Mouse (Mus musculus) hindbrain, embryonic 14.5 days (tissue): ENCODE measurements around the gene Atp11a. TPM values are rescaled to one million over a fixed set of nuclear protein-coding genes. Genes with fewer than 3 reads are reported as not detected.

Experiments
- ATAC-seq: fragments of 200-750 bp; cut with Nextera tagmentation; 2 replicates; pipeline ENCODE4 v1.8.0; 2017; ENCODE audit warnings: moderate number of reproducible peaks, mild to moderate bottlenecking, moderate TSS enrichment, moderate library complexity; ENCODE audit not compliant: low FRiP score
- DNase-seq: peaks from one replicate; pipeline ENCODE4 v3.0.0-alpha.2; 2015; ENCODE audit warnings: low spot score
- H3K27ac ChIP-seq: fragments of 300-500 bp; sonication (generic); 2 replicates; pipeline ENCODE4 v1.5.1; 2014; ENCODE audit warnings: mild to moderate bottlenecking, moderate library complexity
- H3K27me3 ChIP-seq: fragments of 300-500 bp; sonication (generic); 2 replicates; pipeline ENCODE4 v1.6.1; 2014; ENCODE audit warnings: mild to moderate bottlenecking, low read length, mixed read lengths; ENCODE audit not compliant: control insufficient read depth, insufficient read depth
- H3K36me3 ChIP-seq: fragments of 300-500 bp; sonication (generic); replicated peaks from 2 replicates; pipeline ENCODE4 v1.6.1; 2014; ENCODE audit not compliant: control insufficient read depth, insufficient read depth
- H3K4me1 ChIP-seq: fragments of 300-500 bp; sonication (generic); replicated peaks from 2 replicates; pipeline ENCODE4 v1.6.1; 2014; ENCODE audit warnings: antibody characterized with exemption, low read length, mixed read lengths; ENCODE audit not compliant: control insufficient read depth, insufficient read depth
- H3K4me2 ChIP-seq: fragments of 300-500 bp; sonication (generic); replicated peaks from 2 replicates; pipeline ENCODE4 v1.6.1; 2014; ENCODE audit warnings: mild to moderate bottlenecking, moderate library complexity
- H3K4me3 ChIP-seq: fragments of 300-500 bp; sonication (generic); replicated peaks from 2 replicates; pipeline ENCODE4 v1.5.1; 2014; ENCODE audit warnings: mild to moderate bottlenecking, low read length
- H3K9ac ChIP-seq: fragments of 300-500 bp; sonication (generic); 2 replicates; pipeline ENCODE4 v1.6.1; 2014
- H3K9me3 ChIP-seq: fragments of 300-500 bp; sonication (generic); 2 replicates; pipeline ENCODE4 v1.6.1; 2016; ENCODE audit warnings: low read length; ENCODE audit not compliant: control insufficient read depth
- WGBS: fragments of 180-500 bp; shearing (Covaris S2); extraction: QIAGEN DNeasy Blood & Tissue Kit; methylation state at CpG from one replicate; pipeline ENCODE4 v1.1.7; 2014; 5-methylcytosine and 5-hydroxymethylcytosine counted together
- polyA plus RNA-seq: library from polyadenylated mRNA; unstranded; fragments of >200 nt; fragmentation: Nextera tagmentation; extraction: Ambion mirVana; gene quantifications from 2 replicates; pipeline ENCODE4 v1.2.1, GENCODE M21; 2014

Atp11a gene
- polyA plus RNA-seq, 1 experiment from 2014 or later = 14.8 TPM

DNA sequence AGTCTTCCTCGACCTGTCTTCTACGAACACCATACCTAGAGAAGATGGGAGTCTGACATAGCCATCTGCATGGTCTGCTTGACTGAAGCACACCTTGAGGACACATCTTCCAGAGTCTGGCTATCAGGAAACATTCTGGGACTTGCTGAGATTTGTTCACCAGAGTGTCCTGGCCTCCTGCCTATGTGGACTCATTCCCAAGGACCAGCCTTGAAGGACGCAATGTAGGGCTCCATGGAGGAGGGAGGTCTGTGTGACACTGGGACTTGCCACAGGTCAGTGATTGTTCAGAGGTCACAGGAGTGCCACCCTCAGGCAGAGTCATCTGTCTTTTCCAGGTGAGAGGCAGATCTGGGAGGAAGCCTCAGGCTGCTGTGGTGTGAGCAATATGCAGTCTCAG lies 8.6 kb upstream of the Atp11a start:
- Histone ChIP-seq H3K4me1 (no peaks in the 10 kb centered on the region), H3K4me3 (no peak overlapping the region), H3K27ac (no peak overlapping the region), H3K9me3 (no peaks in the 10 kb centered on the region), H3K36me3 (no peaks in the 10 kb centered on the region), H3K27me3 (no peaks in the 10 kb centered on the region), H3K4me2 (no peak overlapping the region), H3K9ac (no peak overlapping the region)
- no peak for DNase-seq
- WGBS = 95% methylated on average over 3 of the region's 3 CpGs
- no peak for ATAC-seq

DNA sequence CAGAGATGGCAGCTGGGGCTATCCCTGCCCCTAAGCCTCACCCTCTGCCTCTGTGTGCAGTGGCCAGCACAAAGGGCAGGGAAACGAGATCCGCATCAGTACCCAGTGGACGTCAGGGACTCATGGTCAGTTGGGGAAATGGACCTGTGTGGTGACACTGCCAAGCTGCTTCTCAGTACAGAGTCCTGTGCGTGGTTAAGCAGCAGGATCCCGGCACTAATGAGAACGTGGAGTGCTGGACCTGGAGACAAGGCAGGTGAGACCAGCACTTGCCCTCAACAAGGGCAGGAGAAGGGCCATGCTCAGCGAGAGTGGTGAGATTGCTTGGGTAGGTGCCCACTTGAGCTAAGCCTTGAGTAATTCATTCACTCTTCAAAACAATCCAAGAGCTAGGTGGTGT lies 7.7 kb upstream of the Atp11a start:
- Histone ChIP-seq H3K36me3 (no peaks in the 10 kb centered on the region), H3K4me3 (no peak overlapping the region), H3K4me1 (no peaks in the 10 kb centered on the region), H3K27ac (no peak overlapping the region), H3K9ac (no peak overlapping the region), H3K9me3 (no peaks in the 10 kb centered on the region), H3K27me3 (no peaks in the 10 kb centered on the region), H3K4me2 (no peak overlapping the region)
- no peak for ATAC-seq
- WGBS = 87% methylated on average over 7 of the region's 7 CpGs
- DNase-seq = no peak

DNA sequence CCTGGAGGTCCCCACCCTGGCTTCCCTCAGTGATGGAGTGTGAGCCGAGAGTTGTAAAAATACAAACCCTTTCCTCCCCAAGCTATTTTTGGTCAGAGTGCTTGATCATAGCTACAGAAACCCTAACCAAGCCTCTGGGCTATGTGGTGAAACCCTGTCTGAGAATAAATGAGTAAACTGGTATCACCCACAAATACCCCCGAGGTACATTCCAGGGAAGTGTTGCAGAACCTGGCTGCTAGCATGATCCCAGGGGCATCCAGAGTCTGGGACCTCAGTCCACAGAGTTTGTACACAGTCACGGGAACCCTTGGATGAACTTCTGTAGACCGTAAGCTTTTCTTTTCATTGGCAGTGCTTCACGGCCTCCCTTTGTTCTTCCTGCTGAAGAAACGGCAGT lies 3.8 kb upstream of the Atp11a start:
- Histone ChIP-seq H3K27ac (no peak overlapping the region), H3K27me3 (no peaks in the 10 kb centered on the region), H3K4me1 (peaks cover 7% of the 10 kb centered on the region), H3K36me3 (no peaks in the 10 kb centered on the region), H3K9ac (no peak overlapping the region), H3K4me3 (no peak overlapping the region), H3K9me3 (no peaks in the 10 kb centered on the region), H3K4me2 (no peak overlapping the region)
- WGBS = 64% methylated on average over 6 of the region's 6 CpGs
- ATAC-seq (no peak), DNase-seq (no peak)

DNA sequence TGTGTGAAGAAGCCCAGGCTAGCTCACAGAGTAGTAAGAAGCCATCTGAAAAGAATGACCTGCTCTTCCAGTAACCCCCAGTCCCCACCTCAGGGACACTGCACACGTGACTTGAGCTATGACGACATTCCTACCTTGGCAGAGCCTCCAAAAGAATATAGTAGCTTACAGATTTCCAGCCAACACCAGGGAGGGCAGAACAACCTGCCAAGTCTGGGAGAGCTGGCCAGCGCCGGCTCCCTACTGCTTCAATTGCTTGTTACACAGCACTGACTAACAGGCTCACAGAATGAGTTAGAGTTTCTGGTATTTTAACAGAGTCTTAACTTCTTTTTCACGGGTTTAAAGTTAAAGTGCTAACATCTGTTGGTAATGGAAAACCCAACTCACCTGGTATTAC lies 2.7 kb upstream of the Atp11a start:
- DNase-seq (no peak), ATAC-seq (no peak)
- no peak overlapping the region for H3K27ac ChIP-seq
- H3K9ac ChIP-seq = no peak overlapping the region
- 80% methylated on average over 5 of the region's 5 CpGs for WGBS
- no peaks in the 10 kb centered on the region for H3K27me3 ChIP-seq
- no peak overlapping the region for H3K4me2 ChIP-seq
- no peaks in the 10 kb centered on the region for H3K36me3 ChIP-seq
- H3K4me3 ChIP-seq = no peak overlapping the region
- peaks cover 18% of the 10 kb centered on the region for H3K4me1 ChIP-seq
- H3K9me3 ChIP-seq = no peaks in the 10 kb centered on the region

DNA sequence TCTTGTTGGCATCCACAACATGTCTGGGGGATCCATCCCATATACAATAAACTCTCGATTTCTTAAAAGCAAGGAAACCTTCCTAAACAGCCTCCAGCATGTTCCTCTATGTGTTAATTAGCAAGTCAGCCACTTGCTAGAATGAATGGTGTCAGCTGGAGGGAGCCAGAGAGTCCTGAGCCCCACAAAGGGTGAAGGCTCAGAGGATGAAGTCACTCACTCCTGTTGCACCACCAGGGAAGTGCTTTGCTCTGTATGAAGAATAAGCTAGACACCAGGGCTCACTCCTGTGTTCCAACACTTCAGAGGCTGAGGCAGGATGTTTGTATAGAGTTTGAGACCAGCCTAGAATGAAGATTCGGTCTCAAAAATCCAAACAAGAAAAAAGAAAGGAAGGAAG lies 1.5 kb upstream of the Atp11a start:
- ATAC-seq = no peak
- H3K27me3 ChIP-seq = no peaks in the 10 kb centered on the region
- 65% methylated on average over 2 of the region's 2 CpGs for WGBS
- no peaks in the 10 kb centered on the region for H3K36me3 ChIP-seq
- peaks cover 18% of the 10 kb centered on the region for H3K4me1 ChIP-seq
- H3K4me2 ChIP-seq = no peak overlapping the region
- no peak for DNase-seq
- no peak overlapping the region for H3K9ac ChIP-seq
- H3K27ac ChIP-seq = no peak overlapping the region
- H3K9me3 ChIP-seq = no peaks in the 10 kb centered on the region
- no peak overlapping the region for H3K4me3 ChIP-seq

DNA sequence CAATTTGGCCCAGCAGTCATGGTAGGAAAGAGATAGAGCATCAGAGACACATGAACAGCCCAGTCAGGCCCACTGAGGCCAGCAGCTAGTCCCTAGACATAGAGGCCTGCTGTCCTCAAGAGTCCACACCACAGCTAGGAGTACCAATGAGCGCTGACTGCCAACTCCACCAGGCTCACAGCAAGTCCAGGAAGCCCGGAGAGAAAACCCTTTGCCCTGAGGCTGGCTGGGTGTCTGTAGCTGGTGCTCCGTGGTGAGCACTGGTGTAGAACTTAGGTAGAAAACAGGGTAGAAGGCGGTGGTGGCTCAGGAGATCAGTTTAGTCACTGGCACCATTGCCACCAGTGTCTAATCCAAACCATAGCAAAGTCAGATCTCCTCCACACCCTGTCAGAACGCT lies 988 bp upstream of the Atp11a start:
- DNase-seq = no peak
- no peak overlapping the region; the same call in 1 of the 2 replicates for H3K9ac ChIP-seq
- H3K4me3 ChIP-seq = no peak overlapping the region
- no peaks in the 10 kb centered on the region for H3K36me3 ChIP-seq
- H3K27me3 ChIP-seq = no peaks in the 10 kb centered on the region
- WGBS = 85% methylated on average over 5 of the region's 5 CpGs
- H3K4me1 ChIP-seq = peaks cover 18% of the 10 kb centered on the region
- no peak for ATAC-seq
- no peaks in the 10 kb centered on the region for H3K9me3 ChIP-seq
- no peak overlapping the region for H3K27ac ChIP-seq
- H3K4me2 ChIP-seq = no peak overlapping the region

DNA sequence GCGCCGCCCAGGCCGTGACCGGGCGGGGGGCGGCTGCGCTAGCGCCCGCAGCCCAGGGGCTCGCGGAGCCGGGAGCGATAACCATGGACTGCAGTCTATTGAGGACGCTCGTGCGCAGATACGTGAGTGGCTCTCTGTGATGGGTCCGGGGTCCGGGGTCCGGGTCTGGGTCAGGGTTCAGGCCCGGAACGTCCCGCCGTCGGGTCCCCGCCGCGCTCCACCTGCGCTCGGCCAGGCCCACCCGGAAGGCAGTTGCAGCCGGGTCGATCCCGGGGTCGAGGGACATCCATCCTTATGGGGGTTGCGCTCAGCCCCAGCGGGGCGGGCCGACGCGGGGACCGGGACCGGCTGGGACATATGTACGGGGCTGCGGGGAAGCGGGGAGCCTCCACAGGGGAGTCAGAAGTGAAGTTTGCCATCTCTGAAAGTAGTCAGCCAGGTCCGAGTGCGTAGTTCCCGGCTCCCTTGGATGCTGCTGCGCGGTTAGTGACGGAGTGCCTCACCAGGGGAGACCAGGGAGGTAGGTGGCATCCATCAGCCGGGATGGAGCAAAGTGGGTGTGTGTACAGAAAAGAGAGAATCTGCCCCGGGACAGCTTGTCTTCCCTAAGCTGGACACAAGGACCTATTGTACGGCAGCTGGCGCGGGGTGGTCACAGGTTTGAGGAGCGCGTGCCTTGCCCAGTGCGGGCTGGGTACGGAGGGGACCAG lies 572 bp downstream of the Atp11a start:
- Histone ChIP-seq H3K9me3 (no peaks in the 10 kb centered on the region), H3K27ac (peak overlapping the region; percentile 69)

DNA sequence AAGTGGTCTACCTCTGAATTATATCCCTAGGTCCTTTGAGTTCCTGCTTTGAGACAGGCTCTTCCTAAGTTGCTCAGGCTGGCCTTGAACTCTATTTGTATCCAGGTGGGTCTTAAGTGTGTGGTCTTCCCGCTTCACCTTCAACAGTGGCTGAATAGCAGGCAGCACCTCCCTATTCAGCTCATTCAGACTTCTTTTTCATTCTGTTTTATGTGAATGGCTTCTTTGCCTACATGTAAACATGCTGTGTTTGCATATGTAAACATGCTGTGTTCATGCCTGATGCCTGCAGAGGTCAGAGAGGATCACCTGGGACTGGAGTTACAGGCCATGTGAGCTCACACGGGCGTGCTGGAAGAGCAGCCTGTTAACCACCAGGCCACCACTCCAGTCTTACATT lies 3.1 kb downstream of the Atp11a start:
- no peak overlapping the region for H3K9ac ChIP-seq

More for the DNA sequence above, 572 bp downstream of the Atp11a start:
- Histone ChIP-seq H3K4me3 (peak overlapping the region; percentile 65), H3K4me2 (peak overlapping the region; percentile 91), H3K9ac (peak overlapping the region; percentile 93), H3K36me3 (no peaks in the 10 kb centered on the region), H3K27me3 (no peaks in the 10 kb centered on the region), H3K4me1 (peaks cover 18% of the 10 kb centered on the region)
- under 1% methylated on average over 61 of the region's 61 CpGs for WGBS
- ATAC-seq (peak; percentile 65), DNase-seq (no peak)

DNA sequence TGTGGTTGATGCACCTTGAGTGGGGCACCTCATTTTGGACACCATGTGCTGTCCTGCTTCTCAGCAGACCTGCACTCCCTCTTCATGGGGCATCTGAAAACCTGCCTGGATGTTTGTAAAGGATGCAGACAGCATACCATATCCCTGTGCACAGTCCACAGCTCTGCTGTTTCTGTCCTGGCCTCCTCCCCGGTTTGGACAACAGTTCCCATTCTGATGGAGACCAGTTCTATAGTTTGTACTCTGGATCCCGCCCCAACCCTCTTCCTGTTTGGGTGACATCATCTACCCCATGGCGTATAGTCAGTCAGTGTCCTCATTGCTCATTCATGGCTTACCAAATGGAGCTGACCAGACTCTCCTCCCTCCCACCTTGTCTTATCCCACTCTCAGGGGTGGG lies 5.1 kb downstream of the Atp11a start:
- Histone ChIP-seq H3K9me3 (no peaks in the 10 kb centered on the region), H3K9ac (no peak overlapping the region), H3K4me3 (no peak overlapping the region), H3K36me3 (no peaks in the 10 kb centered on the region), H3K27me3 (no peaks in the 10 kb centered on the region), H3K4me2 (no peak overlapping the region), H3K4me1 (peaks cover 18% of the 10 kb centered on the region), H3K27ac (no peak overlapping the region)
- no peak for DNase-seq
- 93% methylated on average over 3 of the region's 3 CpGs for WGBS
- ATAC-seq = no peak

More for the DNA sequence above, 3.1 kb downstream of the Atp11a start:
- H3K27ac ChIP-seq = no peak overlapping the region
- H3K36me3 ChIP-seq = no peaks in the 10 kb centered on the region
- DNase-seq (no peak), ATAC-seq (no peak)
- WGBS = 80% methylated on average over 3 of the region's 3 CpGs
- H3K4me2 ChIP-seq = no peak overlapping the region
- peaks cover 18% of the 10 kb centered on the region for H3K4me1 ChIP-seq
- H3K27me3 ChIP-seq = no peaks in the 10 kb centered on the region
- no peaks in the 10 kb centered on the region for H3K9me3 ChIP-seq
- H3K4me3 ChIP-seq = no peak overlapping the region
